Mouse (Mus musculus) C2C12 (cell line): ENCODE data around the gene Rcc1. TPM values are rescaled to one million over a fixed set of nuclear protein-coding genes. Genes with fewer than 3 reads are reported as not detected.
"Not testable (repeated sequence)": the region's sequence is repeated elsewhere in the genome, so short reads cannot be mapped to it uniquely, and the experiment has no call there.

ENCODE experiments used
- H3K27me3 ChIP-seq: one replicate; pipeline ENCODE4 v1.6.1; 2011; ENCODE audit not compliant: control insufficient read depth, insufficient read depth, insufficient read length
- H3K36me3 ChIP-seq: one replicate; pipeline ENCODE4 v1.6.1; 2011; ENCODE audit not compliant: control insufficient read depth, insufficient read depth
- H3K4me3 ChIP-seq: one replicate; pipeline ENCODE4 v1.5.1; 2011; ENCODE audit warnings: mild to moderate bottlenecking, control low read depth; ENCODE audit not compliant: poor library complexity, insufficient read depth, severe bottlenecking
- H3K79me2 ChIP-seq: one replicate; pipeline ENCODE4 v1.6.1; 2011; ENCODE audit not compliant: control insufficient read depth, insufficient read depth
- H3K79me3 ChIP-seq: one replicate; pipeline ENCODE4 v1.6.1; 2011; ENCODE audit warnings: low read depth, control low read depth
- H3ac ChIP-seq: one replicate; pipeline ENCODE3; 2011; ENCODE audit warnings: low read depth; ENCODE audit not compliant: control insufficient read depth, insufficient read length
- CEBPB ChIP-seq: IDR thresholded peaks from one replicate; pipeline ENCODE4 v1.6.1; 2011; ENCODE audit warnings: low read depth, mild to moderate bottlenecking, control low read depth, moderate library complexity
- CTCF ChIP-seq: IDR thresholded peaks from one replicate; pipeline ENCODE4 v1.5.1; 2011; ENCODE audit not compliant: control insufficient read depth, insufficient read depth, insufficient read length
- FOSL1 ChIP-seq: IDR thresholded peaks from one replicate; pipeline ENCODE4 v1.8.0; 2011; ENCODE audit warnings: mild to moderate bottlenecking, low read length; ENCODE audit not compliant: poor library complexity, insufficient read depth, severe bottlenecking
- MAX ChIP-seq: IDR thresholded peaks from one replicate; pipeline ENCODE4 v1.6.1; 2011; ENCODE audit warnings: mild to moderate bottlenecking, control low read depth
- MYOD1 ChIP-seq: IDR thresholded peaks from one replicate; pipeline ENCODE4 v1.6.1; 2011; ENCODE audit warnings: low read depth; ENCODE audit not compliant: control insufficient read depth, insufficient read length
- MYOG ChIP-seq: IDR thresholded peaks from one replicate; pipeline ENCODE4 v1.6.1; 2011; ENCODE audit not compliant: control insufficient read depth, insufficient read length; ENCODE audit errors: extremely low read depth
- USF1 ChIP-seq: IDR thresholded peaks from one replicate; pipeline ENCODE4 v1.6.1; 2011; ENCODE audit warnings: low read depth, mild to moderate bottlenecking, control low read depth, moderate library complexity
- polyA plus RNA-seq: library from polyadenylated mRNA; unstranded; fragments of >200 nt; fragmentation: generic; extraction: Trizol; gene quantifications from one replicate; pipeline ENCODE4 v1.2.1, GENCODE M21; 2012; ENCODE audit warnings: missing spikeins

Rcc1 gene
- polyA plus RNA-seq, 1 experiment = 110 TPM

DNA sequence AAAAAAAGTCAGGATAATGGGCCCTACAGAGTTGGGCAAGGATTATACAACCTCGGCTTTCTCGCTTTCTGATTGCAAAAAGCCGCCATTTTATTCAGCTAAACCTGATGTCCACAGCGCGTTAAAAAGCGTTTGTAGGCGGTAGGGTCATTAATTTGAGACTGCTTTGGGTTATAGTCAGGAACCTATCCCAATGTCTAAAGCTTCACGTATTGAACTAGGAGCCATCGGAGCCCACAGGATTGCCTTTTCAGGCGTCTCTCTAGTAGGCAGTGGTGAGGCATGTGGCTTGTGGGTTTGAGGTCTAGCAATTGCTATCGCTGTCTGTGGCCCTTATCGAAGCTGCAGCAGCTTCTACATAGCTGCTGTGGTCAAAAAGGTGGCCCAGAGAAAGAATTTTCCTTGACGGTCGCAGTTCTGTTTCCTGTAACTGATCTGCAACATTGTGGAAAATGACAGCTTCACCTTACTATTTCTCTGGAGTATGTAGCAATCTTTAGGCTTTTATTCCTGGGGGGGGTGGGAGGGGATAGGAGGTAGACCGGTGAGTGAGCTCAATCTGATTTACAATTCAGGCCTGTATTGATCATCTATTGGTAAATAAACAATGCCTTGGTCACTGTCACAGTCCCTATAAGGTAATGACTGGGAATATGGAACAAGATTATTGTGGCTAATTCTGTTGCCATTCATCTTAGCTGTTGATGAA lies 44.1 kb downstream of the Rcc1 start:
- peak overlapping the region; percentile 97 for H3K4me3 ChIP-seq
- H3K79me2 ChIP-seq = peaks cover 30% of the 10 kb centered on the region
- TF ChIP-seq MYOG (no peak), CTCF (no peak), CEBPB (no peak), MYOD1 (no peak), FOSL1 (no peak), MAX (peak; percentile 37)
- peaks cover 50% of the 10 kb centered on the region for H3K36me3 ChIP-seq
- peaks cover 21% of the 10 kb centered on the region for H3K79me3 ChIP-seq
- H3K27me3 ChIP-seq = no peaks in the 10 kb centered on the region
- H3ac ChIP-seq = peak overlapping the region; percentile 92

DNA sequence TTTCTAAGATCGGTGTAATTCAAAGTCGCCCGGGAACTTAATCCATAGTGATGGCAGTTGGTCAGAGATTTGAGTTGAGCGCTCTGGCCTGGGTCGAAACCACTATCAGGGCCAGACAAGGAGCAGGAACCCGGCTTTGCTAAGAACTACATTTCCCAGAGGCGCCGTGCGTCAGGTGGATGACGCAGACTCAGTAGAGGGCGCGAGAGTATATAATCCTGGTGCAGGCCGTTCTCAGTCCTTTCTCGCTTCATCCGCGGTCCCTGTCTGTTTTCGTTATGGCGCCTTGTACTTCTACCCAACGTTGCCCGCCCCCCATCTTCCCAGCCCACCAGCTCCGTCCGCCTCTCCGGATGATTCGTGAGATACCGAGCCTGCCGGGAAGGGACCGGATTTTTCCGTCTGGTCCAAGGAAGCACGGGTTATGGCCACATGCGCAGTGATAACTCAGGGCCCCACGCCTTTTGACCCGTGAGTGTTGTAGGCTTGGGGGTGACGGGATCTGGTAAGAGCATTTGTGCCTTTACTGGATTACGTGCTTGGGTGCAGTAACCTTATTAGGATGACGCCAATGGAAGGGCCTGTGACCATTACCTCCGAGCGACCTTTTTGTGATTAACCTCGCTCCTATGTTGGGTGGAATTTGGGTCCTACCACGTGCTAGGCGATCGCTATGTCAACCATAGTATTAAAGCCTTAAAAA lies 44.8 kb downstream of the Rcc1 start:
- peaks cover 21% of the 10 kb centered on the region for H3K79me3 ChIP-seq

DNA sequence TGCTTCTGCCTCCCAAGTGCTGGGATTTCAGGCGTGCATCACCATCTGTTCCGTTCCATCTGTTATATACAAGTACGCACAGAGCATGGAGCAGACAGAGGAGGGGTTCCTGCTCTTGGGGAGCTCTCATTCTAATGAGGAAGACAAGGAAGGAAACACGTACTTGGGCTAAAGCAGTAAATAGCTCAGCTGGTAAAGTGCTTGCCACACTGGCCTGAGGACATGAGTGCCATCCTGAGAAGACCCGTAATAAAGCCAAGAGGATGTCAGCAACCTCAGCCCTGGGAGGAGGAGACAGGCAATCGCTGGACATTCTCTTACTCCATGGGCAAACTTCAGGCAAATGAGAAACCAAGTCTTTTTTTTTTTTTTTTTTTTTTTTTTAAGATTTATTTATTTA lies 47.4 kb downstream of the Rcc1 start:
- TF ChIP-seq FOSL1 (no peak), USF1 (no peak), MYOD1 (no peak), CEBPB (no peak), MAX (no peak), MYOG (no peak), CTCF (no peak)
- H3K4me3 ChIP-seq = no peak overlapping the region

More for the DNA sequence above, 44.8 kb downstream of the Rcc1 start:
- peaks cover 30% of the 10 kb centered on the region for H3K79me2 ChIP-seq
- TF ChIP-seq MAX (peak; percentile 69), CEBPB (no peak), USF1 (peak; percentile 32), FOSL1 (no peak), MYOD1 (no peak), CTCF (no peak), MYOG (no peak)
- no peaks in the 10 kb centered on the region for H3K27me3 ChIP-seq
- H3K4me3 ChIP-seq = peak overlapping the region; percentile 97
- H3K36me3 ChIP-seq = peaks cover 44% of the 10 kb centered on the region
- peak overlapping the region; percentile 92 for H3ac ChIP-seq

DNA sequence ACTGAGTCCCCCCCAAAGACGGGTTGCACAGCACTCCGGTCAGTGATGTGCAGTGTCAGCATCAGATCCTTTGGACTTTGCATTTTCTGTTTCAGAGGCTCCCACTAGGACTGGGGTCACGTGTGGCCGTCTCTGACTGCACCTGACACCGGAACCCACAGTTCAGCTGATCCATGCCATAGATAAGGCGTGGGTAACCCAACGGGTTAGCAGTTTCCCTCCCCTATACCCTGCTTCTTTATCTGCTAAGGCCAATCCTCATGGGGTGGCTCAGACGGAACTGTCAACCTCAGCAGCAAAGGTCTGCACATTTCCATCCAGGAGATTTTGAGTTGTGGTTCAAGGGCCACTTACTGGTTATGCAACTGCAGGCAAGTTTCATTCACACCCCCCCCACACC lies 48.1 kb downstream of the Rcc1 start:
- Histone ChIP-seq H3K27me3 (no peaks in the 10 kb centered on the region), H3K36me3 (peaks cover 17% of the 10 kb centered on the region), H3K79me3 (peaks cover 17% of the 10 kb centered on the region), H3ac (no peak overlapping the region), H3K4me3 (no peak overlapping the region), H3K79me2 (peaks cover 20% of the 10 kb centered on the region)
- TF ChIP-seq CEBPB (no peak), MYOD1 (no peak), USF1 (no peak), MYOG (no peak), MAX (no peak), CTCF (no peak), FOSL1 (no peak)

More for the DNA sequence above, 47.4 kb downstream of the Rcc1 start:
- H3K27me3 ChIP-seq = no peaks in the 10 kb centered on the region
- no peak overlapping the region for H3ac ChIP-seq
- H3K36me3 ChIP-seq = peaks cover 24% of the 10 kb centered on the region
- peaks cover 21% of the 10 kb centered on the region for H3K79me3 ChIP-seq
- peaks cover 28% of the 10 kb centered on the region for H3K79me2 ChIP-seq

DNA sequence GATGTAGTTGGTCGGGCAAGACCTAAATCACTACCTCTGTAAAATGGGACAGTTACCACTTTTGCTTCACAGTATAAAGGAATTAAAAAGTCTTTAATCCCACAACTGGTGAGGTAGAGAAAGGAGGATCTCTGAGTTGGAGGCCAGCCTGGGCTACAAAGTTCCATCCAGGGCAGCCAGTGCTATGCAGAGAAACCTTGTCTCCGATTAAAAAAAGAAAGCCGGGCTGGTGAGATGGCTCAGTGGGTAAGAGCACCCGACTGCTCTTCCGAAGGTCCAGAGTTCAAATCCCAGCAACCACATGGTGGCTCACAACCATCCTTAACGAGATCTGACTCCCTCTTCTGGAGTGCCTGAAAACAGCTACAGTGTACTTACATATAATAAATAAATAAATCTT lies 49.9 kb downstream of the Rcc1 start:
- not testable (repeated sequence) for H3K79me3 ChIP-seq, H3ac ChIP-seq, H3K27me3 ChIP-seq, H3K79me2 ChIP-seq, H3K36me3 ChIP-seq, H3K4me3 ChIP-seq

DNA sequence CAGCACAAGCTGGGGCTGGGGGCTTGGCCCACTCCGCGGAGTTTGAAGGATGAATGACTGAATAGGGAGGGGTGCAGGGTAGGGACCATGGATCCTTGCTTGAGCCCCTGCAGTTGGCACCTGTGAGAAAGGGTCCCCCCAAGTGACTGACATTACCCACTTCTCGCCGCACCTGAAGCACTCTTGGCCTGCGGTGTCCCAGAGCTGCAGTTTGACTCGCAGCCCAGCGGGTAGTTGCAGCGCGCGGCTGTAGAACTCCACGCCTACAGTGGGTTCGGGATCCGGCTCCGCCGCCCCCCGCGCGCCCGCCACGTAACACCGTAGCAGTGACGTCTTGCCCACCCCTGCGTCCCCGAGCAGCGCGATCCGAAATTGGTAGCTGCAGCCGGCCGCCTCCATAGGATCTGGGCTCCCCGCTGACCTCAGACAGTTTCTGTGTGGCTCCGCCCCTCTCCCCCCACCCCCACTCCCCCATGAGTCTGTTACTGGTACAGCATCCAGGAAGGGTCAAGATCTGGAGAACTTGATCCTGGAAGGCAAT lies 50.4 kb downstream of the Rcc1 start, which contains the start of gene Rab42:
Gene Rab42, minus strand, starts transcription at position 447 of the 541 bp plus-strand sequence.
- no peaks in the 10 kb centered on the region for H3K36me3 ChIP-seq
- H3K27me3 ChIP-seq = no peaks in the 10 kb centered on the region
- no peaks in the 10 kb centered on the region for H3K79me3 ChIP-seq
- H3K4me3 ChIP-seq = peak within 1 kb of the TSS; percentile 11
- H3K79me2 ChIP-seq = no peaks in the 10 kb centered on the region
- peak within 1 kb of the TSS; percentile 71 for H3ac ChIP-seq
- TF ChIP-seq MYOG (no peak), MAX (no peak), CEBPB (no peak), USF1 (no peak), FOSL1 (no peak), CTCF (no peak), MYOD1 (no peak)
